Mouse (Mus musculus): ENCODE measurements around the gene Arhgap42. TPM values are rescaled to one million over a fixed set of nuclear protein-coding genes. Genes with fewer than 3 reads are reported as not detected.

Gene Arhgap42
- total RNA-seq, 2 experiments from 2014 or later, result 11.8 to 15.7 TPM

- DNase-seq (ENCODE audit: low spot score in 2 of 2), result no peak
These were observed 94.4 kb downstream of the Arhgap42 start for GRCm38 (mm10) chr9:9144301-9145121.

GRCm38 (mm10) chr9:9143102-9143501 is 95.8 kb downstream of the Arhgap42 start:
- no peak for DNase-seq (ENCODE audit: low spot score in 2 of 2)

GRCm38 (mm10) chr9:9142561-9142960 is 96.3 kb downstream of the Arhgap42 start:
- no peak for DNase-seq (ENCODE audit: low spot score in 2 of 2)

GRCm38 (mm10) chr9:9142144-9142543 is 96.8 kb downstream of the Arhgap42 start:
- DNase-seq (ENCODE audit: low spot score in 2 of 2), result no peak

- no peak for DNase-seq (ENCODE audit: low spot score in 2 of 2)
These were observed 109.8 kb downstream of the Arhgap42 start for GRCm38 (mm10) chr9:9128996-9129694.

GRCm38 (mm10) chr9:9127041-9127755 is 111.7 kb downstream of the Arhgap42 start:
- no peak for DNase-seq (ENCODE audit: low spot score in 2 of 2)

- DNase-seq (ENCODE audit: low spot score in 2 of 2), result no peak
These were observed 114.7 kb downstream of the Arhgap42 start for GRCm38 (mm10) chr9:9124156-9124555.

GRCm38 (mm10) chr9:9114266-9114665 is 124.6 kb downstream of the Arhgap42 start:
- no peak for DNase-seq (ENCODE audit: low spot score in 2 of 2)

- no peak for DNase-seq (ENCODE audit: low spot score in 2 of 2)
These were observed 125.1 kb downstream of the Arhgap42 start for GRCm38 (mm10) chr9:9113847-9114246.

- DNase-seq (ENCODE audit: low spot score in 2 of 2), result no peak
These were observed 126.0 kb downstream of the Arhgap42 start for GRCm38 (mm10) chr9:9112921-9113320.

- DNase-seq (ENCODE audit: low spot score in 2 of 2), result no peak
These were observed 131.2 kb downstream of the Arhgap42 start for GRCm38 (mm10) chr9:9107697-9108096.

- no peak for DNase-seq (ENCODE audit: low spot score in 2 of 2)
These were observed 134.1 kb downstream of the Arhgap42 start for GRCm38 (mm10) chr9:9104761-9105160.

GRCm38 (mm10) chr9:9102158-9102514 is 136.8 kb downstream of the Arhgap42 start:
- DNase-seq (ENCODE audit: low spot score in 2 of 2), result no peak

- peak; percentile 36 to 69 for DNase-seq (ENCODE audit: low spot score in 2 of 2)
These were observed 137.3 kb downstream of the Arhgap42 start for GRCm38 (mm10) chr9:9101482-9102157.

GRCm38 (mm10) chr9:9101055-9101454 is 137.8 kb downstream of the Arhgap42 start:
- DNase-seq (ENCODE audit: low spot score in 2 of 2), result no peak

- no peak for DNase-seq (ENCODE audit: low spot score in 2 of 2)
These were observed 141.1 kb downstream of the Arhgap42 start for GRCm38 (mm10) chr9:9097835-9098234.

GRCm38 (mm10) chr9:9096761-9097160 is 142.1 kb downstream of the Arhgap42 start:
- DNase-seq (ENCODE audit: low spot score in 2 of 2), result no peak

GRCm38 (mm10) chr9:9093096-9093495 is 145.8 kb downstream of the Arhgap42 start:
- DNase-seq (ENCODE audit: low spot score in 2 of 2), result no peak

GRCm38 (mm10) chr9:9083441-9083840 is 155.5 kb downstream of the Arhgap42 start:
- no peak for DNase-seq (ENCODE audit: low spot score in 2 of 2)

GRCm38 (mm10) chr9:9052920-9053319 is 186.0 kb downstream of the Arhgap42 start:
- peak in 1 of 2 experiments; percentile 5 for DNase-seq (ENCODE audit: low spot score in 2 of 2)

GRCm38 (mm10) chr9:9051184-9051583 is 187.7 kb downstream of the Arhgap42 start:
- peak; percentile 20 to 24 for DNase-seq (ENCODE audit: low spot score in 2 of 2)

Data from left cerebral cortex, adult 18-20 months (tissue).